Mouse (Mus musculus) megakaryocyte progenitor cell, adult 5-6 weeks (primary cell): ENCODE data around the gene Hepacam. TPM values are rescaled to one million over a fixed set of nuclear protein-coding genes. Genes with fewer than 3 reads are reported as not detected.

ENCODE experiments used
- ATAC-seq: replicated peaks from 2 replicates; pipeline ENCODE4 v1.8.0; 2016; ENCODE audit warnings: mild to moderate bottlenecking, moderate TSS enrichment, inconsistent platforms; ENCODE audit not compliant: poor library complexity
- total RNA-seq, 2 experiments: library from RNA; stranded (forward) in 1 of 2; stranded (reverse) in 1 of 2; fragments of 157-497, 149-512 nt in 1 of 2; fragments of 200-1000 nt in 1 of 2; gene quantifications; 2 replicates each; pipeline versions ENCODE4 v1.2.3 to v1.2.4; 2015 to 2017

Gene Hepacam
- total RNA-seq, 2 experiments from 2014 or later: not detected

- no peak for ATAC-seq
Observed at GRCm38 (mm10) chr9:37432720-37433421, 65.7 kb downstream of the Hepacam start, which contains the start of gene Robo3. Robo3 (minus strand) TSS chr9:37433246.

- peak; percentile 42 for ATAC-seq
Observed at GRCm38 (mm10) chr9:37433823-37434560, 66.8 kb downstream of the Hepacam start.

GRCm38 (mm10) chr9:37434932-37435331 lies 67.8 kb downstream of the Hepacam start:
- no peak for ATAC-seq

DNA sequence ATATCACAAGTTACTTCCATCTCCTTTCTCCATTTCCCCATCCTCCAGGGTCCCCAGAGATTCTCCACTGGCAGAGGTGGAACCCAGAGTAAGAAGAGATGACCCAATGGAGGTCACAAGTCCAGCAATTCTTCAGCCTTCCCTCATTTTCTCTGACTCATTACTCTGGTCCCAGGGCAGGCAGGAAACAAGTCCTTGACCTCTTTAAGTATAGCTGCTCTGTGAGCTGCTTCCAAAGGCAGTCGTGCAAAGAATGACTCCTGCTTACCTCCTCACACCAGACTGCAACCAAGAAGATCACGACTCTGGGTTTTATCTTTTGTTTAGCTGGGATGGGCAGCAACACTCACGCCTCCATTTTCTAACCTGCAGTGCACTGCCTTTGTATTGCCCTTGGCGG lies 68.5 kb downstream of the Hepacam start:
- no peak for ATAC-seq

Other genes starting within 250 kb of the Hepacam start
- gene Pknox2, start 219.9 kb upstream of the Hepacam start, total RNA-seq (2015): 0.20 TPM in 1 of 2 replicates, not detected in the other
- not detected in 2 replicates for gene Pknox2, start 219.9 kb upstream of the Hepacam start, total RNA-seq (2017)
- gene Tmem218, start 159.1 kb upstream of the Hepacam start, total RNA-seq (2015): 3.5 and 4.4 TPM in 2 replicates
- gene Tmem218, start 159.1 kb upstream of the Hepacam start, total RNA-seq (2017): 4.2 and 5.3 TPM in 2 replicates
- 0.15 and 0.37 TPM in 2 replicates for gene Slc37a2, start 111.6 kb upstream of the Hepacam start, total RNA-seq (2015)
- gene Slc37a2, start 111.6 kb upstream of the Hepacam start, total RNA-seq (2017): 0.37 and 0.50 TPM in 2 replicates
- 15.9 and 20.4 TPM in 2 replicates for gene Ccdc15, start 18.9 kb upstream of the Hepacam start, total RNA-seq (2015)
- gene Ccdc15, start 18.9 kb upstream of the Hepacam start, total RNA-seq (2017): 12.9 and 17.9 TPM in 2 replicates
- gene Robo4, start 34.5 kb downstream of the Hepacam start, total RNA-seq (2015): 0.17 and 0.86 TPM in 2 replicates
- gene Robo4, start 34.5 kb downstream of the Hepacam start, total RNA-seq (2017): 0.30 TPM in 1 of 2 replicates, not detected in the other
- 0.07 and 0.32 TPM in 2 replicates for gene Robo3, start 65.9 kb downstream of the Hepacam start, total RNA-seq (2015)
- gene Robo3, start 65.9 kb downstream of the Hepacam start, total RNA-seq (2017): 0.10 TPM in 1 of 2 replicates, not detected in the other
- gene Msantd2, start 122.0 kb downstream of the Hepacam start, total RNA-seq (2015): 14.8 and 18.3 TPM in 2 replicates
- 21.9 and 40.8 TPM in 2 replicates for gene Msantd2, start 122.0 kb downstream of the Hepacam start, total RNA-seq (2017)
- gene Esam, start 160.7 kb downstream of the Hepacam start, total RNA-seq (2015): 0.34 and 0.94 TPM in 2 replicates
- gene Esam, start 160.7 kb downstream of the Hepacam start, total RNA-seq (2017): 0.29 and 0.57 TPM in 2 replicates
- not detected in 2 replicates for gene Vsig2, start 171.9 kb downstream of the Hepacam start, total RNA-seq (2015)
- gene Vsig2, start 171.9 kb downstream of the Hepacam start, total RNA-seq (2017): not detected in 2 replicates
- 4.4 and 9.6 TPM in 2 replicates for gene Nrgn, start 185.6 kb downstream of the Hepacam start, total RNA-seq (2015)
- 0.54 and 3.5 TPM in 2 replicates for gene Nrgn, start 185.6 kb downstream of the Hepacam start, total RNA-seq (2017)
- gene Siae, start 188.3 kb downstream of the Hepacam start, total RNA-seq (2015): 13.4 and 16.9 TPM in 2 replicates
- 9.4 and 11.8 TPM in 2 replicates for gene Siae, start 188.3 kb downstream of the Hepacam start, total RNA-seq (2017)
- 2.9 and 6.7 TPM in 2 replicates for gene Spa17, start 246.4 kb downstream of the Hepacam start, total RNA-seq (2015)
- gene Spa17, start 246.4 kb downstream of the Hepacam start, total RNA-seq (2017): 1.7 and 5.1 TPM in 2 replicates